Comparison of ENCODE assay signal across 8 mouse cellular contexts in the genomic region with DNA sequence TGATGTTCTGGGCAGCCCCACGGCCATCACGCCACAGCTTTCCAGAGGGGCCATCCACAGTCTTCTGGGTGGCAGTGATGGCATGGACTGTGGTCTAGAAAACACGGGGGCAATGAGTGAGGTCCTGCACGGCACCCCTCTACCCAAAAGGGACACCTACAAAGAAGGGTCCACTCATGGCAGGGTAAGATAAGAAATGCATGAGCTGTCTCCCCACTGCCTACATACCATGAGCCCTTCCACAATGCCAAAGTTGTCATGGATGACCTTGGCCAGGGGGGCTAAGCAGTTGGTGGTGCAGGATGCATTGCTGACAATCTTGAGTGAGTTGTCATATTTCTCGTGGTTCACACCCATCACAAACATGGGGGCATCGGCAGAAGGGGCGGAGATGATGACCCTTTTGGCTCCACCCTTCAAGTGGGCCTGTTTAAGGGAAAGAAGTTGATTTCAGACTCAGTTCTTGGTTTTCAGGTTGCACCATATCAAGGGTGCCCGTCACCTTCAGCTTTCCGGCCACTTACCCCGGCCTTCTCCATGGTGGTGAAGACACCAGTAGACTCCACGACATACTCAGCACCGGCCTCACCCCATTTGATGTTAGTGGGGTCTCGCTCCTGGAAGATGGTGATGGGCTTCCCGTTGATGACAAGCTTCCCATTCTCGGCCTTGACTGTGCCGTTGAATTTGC. TPM values are rescaled to one million over a fixed set of nuclear protein-coding genes. Genes with fewer than 3 reads are reported as not detected.
A peak's percentile ranks its signal among the peaks of the same experiment; 100 is the strongest.
DNase-seq lines count a peak whose midpoint lies in the region; ATAC-seq and TF ChIP-seq lines count a peak whose summit lies in the region.
"Not testable (repeated sequence)": the region's sequence is repeated elsewhere in the genome, so short reads cannot be mapped to it uniquely, and the experiment has no call there.

No protein-coding gene starts in this region.

- WGBS in heart, embryonic 11.5 days (ENCODE audit: insufficient replicate concordance), result 57% methylated on average over 11 of the region's 16 CpGs
- 78% methylated on average over 10 of the region's 16 CpGs for WGBS in hindbrain, postnatal 0 days
- WGBS in kidney, embryonic 16.5 days, result 75% methylated on average over 10 of the region's 16 CpGs
- 66% methylated on average over 9 of the region's 16 CpGs for WGBS in liver, embryonic 11.5 days
- 80% methylated on average over 13 of the region's 16 CpGs for WGBS in midbrain, embryonic 10.5 days
- WGBS in stomach, embryonic 15.5 days, result 69% methylated on average over 13 of the region's 16 CpGs

- not testable (repeated sequence) for TF ChIP-seq POLR2A in embryonic fibroblast, embryonic 13.5 days (IDR thresholded peaks at IDR 0.05; ENCODE audit: low read depth, low read length)

- peak overlapping the region; percentile 100 for H3K9ac ChIP-seq in heart, embryonic 11.5 days (ENCODE audit: low read depth, low read length)
- H3K9ac ChIP-seq in hindbrain, postnatal 0 days (replicated peaks; ENCODE audit: low read length); kidney, embryonic 16.5 days (replicated peaks; ENCODE audit: low read length); liver, embryonic 11.5 days (ENCODE audit: low read depth, low read length); stomach, embryonic 15.5 days: not testable (repeated sequence)

- peak overlapping the region; percentile 71 for H3K4me3 ChIP-seq in G1E (ENCODE audit: low read depth, low read length)
- H3K4me3 ChIP-seq in embryonic fibroblast, embryonic 13.5 days (ENCODE audit: insufficient read depth, low read length), result peak overlapping the region; percentile 16
- H3K4me3 ChIP-seq in heart, embryonic 11.5 days (ENCODE audit: low read depth, low read length), result peak overlapping the region; percentile 95
- H3K4me3 ChIP-seq in hindbrain, postnatal 0 days (ENCODE audit: low read length); kidney, embryonic 16.5 days (ENCODE audit: low read length); stomach, embryonic 15.5 days (replicated peaks): not testable (repeated sequence)
- peak overlapping the region; percentile 87 for H3K4me3 ChIP-seq in liver, embryonic 11.5 days (ENCODE audit: low read depth, low read length)
- H3K4me3 ChIP-seq in midbrain, embryonic 10.5 days, result peak overlapping the region; percentile 40

- peaks cover 53% of the 10 kb centered on the region for H3K4me1 ChIP-seq in G1E (ENCODE audit: insufficient read depth, low read depth, low read length)
- H3K4me1 ChIP-seq in embryonic fibroblast, embryonic 13.5 days (ENCODE audit: control insufficient read depth, insufficient read depth, low read length), result peaks cover 17% of the 10 kb centered on the region
- H3K4me1 ChIP-seq in heart, embryonic 11.5 days (ENCODE audit: control insufficient read depth, insufficient read depth, low read length), result peaks cover 27% of the 10 kb centered on the region
- peaks cover 23% of the 10 kb centered on the region; the same call in 1 of the 2 replicates for H3K4me1 ChIP-seq in hindbrain, postnatal 0 days (ENCODE audit: insufficient read depth, low read length)
- H3K4me1 ChIP-seq in kidney, embryonic 16.5 days (ENCODE audit: insufficient read depth, low read length), result peaks cover 48% of the 10 kb centered on the region
- H3K4me1 ChIP-seq in liver, embryonic 11.5 days (replicated peaks; ENCODE audit: control insufficient read depth, insufficient read depth, low read length), result peaks cover 42% of the 10 kb centered on the region
- H3K4me1 ChIP-seq in midbrain, embryonic 10.5 days, result peaks cover 69% of the 10 kb centered on the region
- peaks cover 42% of the 10 kb centered on the region for H3K4me1 ChIP-seq in stomach, embryonic 15.5 days

- H3K9me3 ChIP-seq in G1E (replicated peaks); heart, embryonic 11.5 days (replicated peaks; ENCODE audit: control insufficient read depth, low read length); hindbrain, postnatal 0 days (ENCODE audit: low read length); kidney, embryonic 16.5 days (ENCODE audit: low read length); liver, embryonic 11.5 days (ENCODE audit: control insufficient read depth, low read length); midbrain, embryonic 10.5 days (replicated peaks); stomach, embryonic 15.5 days: not testable (repeated sequence)

- DNase-seq in G1E (ENCODE audit: low spot score); hindbrain, postnatal 0 days (ENCODE audit: low spot score); liver, embryonic 11.5 days (ENCODE audit: low spot score); midbrain, embryonic 10.5 days (ENCODE audit: low spot score): not testable (repeated sequence)

- TF ChIP-seq CTCF in G1E (IDR thresholded peaks at IDR 0.05; ENCODE audit: low read depth, low read length); embryonic fibroblast, embryonic 13.5 days (IDR thresholded peaks at IDR 0.05; ENCODE audit: borderline replicate concordance, insufficient read depth, low read length); hindbrain, postnatal 0 days (IDR thresholded peaks at IDR 0.05; ENCODE audit: low read depth): not testable (repeated sequence)

- H3K36me3 ChIP-seq in G1E (replicated peaks), result peaks cover 80% of the 10 kb centered on the region
- H3K36me3 ChIP-seq in heart, embryonic 11.5 days (ENCODE audit: control insufficient read depth, insufficient read depth, low read length), result peaks cover 30% of the 10 kb centered on the region
- H3K36me3 ChIP-seq in hindbrain, postnatal 0 days (ENCODE audit: insufficient read depth, low read length), result peaks cover 18% of the 10 kb centered on the region; the same call in 1 of the 2 replicates
- peaks cover 44% of the 10 kb centered on the region for H3K36me3 ChIP-seq in kidney, embryonic 16.5 days (ENCODE audit: insufficient read depth, low read length)
- H3K36me3 ChIP-seq in liver, embryonic 11.5 days (ENCODE audit: control insufficient read depth, insufficient read depth, low read length), result peaks cover 32% of the 10 kb centered on the region
- peaks cover 81% of the 10 kb centered on the region for H3K36me3 ChIP-seq in midbrain, embryonic 10.5 days
- peaks cover 28% of the 10 kb centered on the region for H3K36me3 ChIP-seq in stomach, embryonic 15.5 days

- peak overlapping the region; percentile 94 for H3K4me2 ChIP-seq in heart, embryonic 11.5 days
- peak overlapping the region; percentile 77; the same call in 1 of the 2 replicates for H3K4me2 ChIP-seq in hindbrain, postnatal 0 days (ENCODE audit: low read depth, low read length)
- H3K4me2 ChIP-seq in kidney, embryonic 16.5 days (replicated peaks; ENCODE audit: low read depth, low read length), result peak overlapping the region; percentile 80; the same call in 1 of the 2 replicates
- H3K4me2 ChIP-seq in liver, embryonic 11.5 days, result peak overlapping the region; percentile 96
- H3K4me2 ChIP-seq in stomach, embryonic 15.5 days, result peak overlapping the region; percentile 79; the same call in 1 of the 2 replicates

- not testable (repeated sequence) for H3K27me3 ChIP-seq in G1E (ENCODE audit: insufficient read depth, low read length); heart, embryonic 11.5 days (ENCODE audit: control insufficient read depth, insufficient read depth, low read length); hindbrain, postnatal 0 days (ENCODE audit: insufficient read depth, low read length); kidney, embryonic 16.5 days (ENCODE audit: insufficient read depth, low read length); liver, embryonic 11.5 days (replicated peaks; ENCODE audit: control insufficient read depth, insufficient read depth, low read length); midbrain, embryonic 10.5 days (ENCODE audit: low read depth, poor library complexity, severe bottlenecking); stomach, embryonic 15.5 days (replicated peaks)

- ATAC-seq in G1E (ENCODE audit: extremely low read depth, insufficient number of reproducible peaks, low FRiP score, poor library complexity, severe bottlenecking); heart, embryonic 11.5 days (replicated peaks; ENCODE audit: insufficient number of reproducible peaks, low FRiP score, low TSS enrichment); hindbrain, postnatal 0 days; kidney, embryonic 16.5 days (ENCODE audit: low FRiP score, low TSS enrichment); liver, embryonic 11.5 days (replicated peaks; ENCODE audit: low FRiP score); stomach, embryonic 15.5 days (ENCODE audit: insufficient read depth, low FRiP score, low read depth): not testable (repeated sequence)

- H3K27ac ChIP-seq in embryonic fibroblast, embryonic 13.5 days (ENCODE audit: insufficient read depth, low read length); hindbrain, postnatal 0 days; kidney, embryonic 16.5 days (ENCODE audit: low read length); liver, embryonic 11.5 days (ENCODE audit: low read depth, low read length); midbrain, embryonic 10.5 days (replicated peaks); stomach, embryonic 15.5 days: not testable (repeated sequence)
- H3K27ac ChIP-seq in heart, embryonic 11.5 days (ENCODE audit: low read depth, low read length), result 0 out of 2 replicates have a peak overlapping the region, but pooled peaks have one; percentile 10

RNA-seq across cellular contexts. Expression of a gene that starts 3.5 kb away (rescaled TPM):
- total RNA-seq in G1E (2014; fragmentation: Nextera tagmentation) (10,890 and 12,360 TPM in 2 replicates), G1E (2017) (2,600 and 3,109 TPM in 2 replicates)
- 26,904 and 30,061 TPM in 2 replicates for polyA plus RNA-seq in G1E (2012)
- polyA plus RNA-seq in embryonic fibroblast, embryonic 13.5 days (2011; ENCODE audit: insufficient read length, low read depth, missing spikeins), result 571 and 859 TPM in 2 replicates
- 4,443 and 4,472 TPM in 2 replicates for polyA plus RNA-seq in heart, embryonic 11.5 days (2014; fragmentation: Nextera tagmentation; extraction: Ambion mirVana)
- 2,711 and 2,736 TPM in 2 replicates for total RNA-seq in hindbrain, postnatal 0 days (2014; rRNA removed)
- 1,874 and 1,919 TPM in 2 replicates for polyA plus RNA-seq in hindbrain, postnatal 0 days (2015; fragmentation: Nextera tagmentation; extraction: Ambion mirVana)
- 2,036 and 2,102 TPM in 2 replicates for polyA plus RNA-seq in kidney, embryonic 16.5 days (2015; fragmentation: Nextera tagmentation; extraction: Ambion mirVana)
- 2,450 and 2,526 TPM in 2 replicates for polyA plus RNA-seq in liver, embryonic 11.5 days (2014; fragmentation: Nextera tagmentation; extraction: Ambion mirVana)
- polyA plus RNA-seq in midbrain, embryonic 10.5 days (2016; fragmentation: Nextera tagmentation; extraction: Ambion mirVana), result 2,729 and 3,222 TPM in 2 replicates
- polyA plus RNA-seq in stomach, embryonic 15.5 days (2015; fragmentation: Nextera tagmentation; extraction: Ambion mirVana), result 1,509 and 1,865 TPM in 2 replicates

RNA-seq across cellular contexts. Expression of a gene that starts 17.7 kb away (rescaled TPM):
- total RNA-seq in G1E (2014; fragmentation: Nextera tagmentation) (20.4 and 25.1 TPM in 2 replicates), G1E (2017) (12.3 and 14.5 TPM in 2 replicates)
- 26.9 and 31.7 TPM in 2 replicates for polyA plus RNA-seq in G1E (2012)
- 10.4 and 12.0 TPM in 2 replicates for polyA plus RNA-seq in embryonic fibroblast, embryonic 13.5 days (2011; ENCODE audit: insufficient read length, low read depth, missing spikeins)
- 6.7 and 11.0 TPM in 2 replicates for polyA plus RNA-seq in heart, embryonic 11.5 days (2014; fragmentation: Nextera tagmentation; extraction: Ambion mirVana)
- total RNA-seq in hindbrain, postnatal 0 days (2014; rRNA removed), result 29.1 and 30.5 TPM in 2 replicates
- 20.3 and 20.6 TPM in 2 replicates for polyA plus RNA-seq in hindbrain, postnatal 0 days (2015; fragmentation: Nextera tagmentation; extraction: Ambion mirVana)
- 7.9 and 8.7 TPM in 2 replicates for polyA plus RNA-seq in kidney, embryonic 16.5 days (2015; fragmentation: Nextera tagmentation; extraction: Ambion mirVana)
- 7.7 and 9.9 TPM in 2 replicates for polyA plus RNA-seq in liver, embryonic 11.5 days (2014; fragmentation: Nextera tagmentation; extraction: Ambion mirVana)
- 12.7 and 15.1 TPM in 2 replicates for polyA plus RNA-seq in midbrain, embryonic 10.5 days (2016; fragmentation: Nextera tagmentation; extraction: Ambion mirVana)
- 8.2 and 9.0 TPM in 2 replicates for polyA plus RNA-seq in stomach, embryonic 15.5 days (2015; fragmentation: Nextera tagmentation; extraction: Ambion mirVana)

RNA-seq across cellular contexts. Expression of a gene that starts 28.7 kb away (rescaled TPM):
- total RNA-seq in G1E (2014; fragmentation: Nextera tagmentation), result 494 and 557 TPM in 2 replicates
- total RNA-seq in G1E (2017), result 211 and 243 TPM in 2 replicates
- 269 and 275 TPM in 2 replicates for polyA plus RNA-seq in G1E (2012)
- 75.8 and 137 TPM in 2 replicates for polyA plus RNA-seq in embryonic fibroblast, embryonic 13.5 days (2011; ENCODE audit: insufficient read length, low read depth, missing spikeins)
- polyA plus RNA-seq in heart, embryonic 11.5 days (2014; fragmentation: Nextera tagmentation; extraction: Ambion mirVana), result 82.3 and 84.0 TPM in 2 replicates
- total RNA-seq in hindbrain, postnatal 0 days (2014; rRNA removed), result 47.1 and 56.3 TPM in 2 replicates
- 30.3 and 34.1 TPM in 2 replicates for polyA plus RNA-seq in hindbrain, postnatal 0 days (2015; fragmentation: Nextera tagmentation; extraction: Ambion mirVana)
- 151 and 163 TPM in 2 replicates for polyA plus RNA-seq in kidney, embryonic 16.5 days (2015; fragmentation: Nextera tagmentation; extraction: Ambion mirVana)
- 150 and 158 TPM in 2 replicates for polyA plus RNA-seq in liver, embryonic 11.5 days (2014; fragmentation: Nextera tagmentation; extraction: Ambion mirVana)
- 236 and 246 TPM in 2 replicates for polyA plus RNA-seq in midbrain, embryonic 10.5 days (2016; fragmentation: Nextera tagmentation; extraction: Ambion mirVana)
- polyA plus RNA-seq in stomach, embryonic 15.5 days (2015; fragmentation: Nextera tagmentation; extraction: Ambion mirVana), result 107 and 108 TPM in 2 replicates

RNA-seq across cellular contexts. Expression of a gene that starts 28.8 kb away (rescaled TPM):
- total RNA-seq in G1E (2014; fragmentation: Nextera tagmentation) (51.3 and 59.6 TPM in 2 replicates), G1E (2017) (143 and 156 TPM in 2 replicates)
- polyA plus RNA-seq in G1E (2012), result 114 and 162 TPM in 2 replicates
- 76.2 and 76.9 TPM in 2 replicates for polyA plus RNA-seq in embryonic fibroblast, embryonic 13.5 days (2011; ENCODE audit: insufficient read length, low read depth, missing spikeins)
- polyA plus RNA-seq in heart, embryonic 11.5 days (2014; fragmentation: Nextera tagmentation; extraction: Ambion mirVana), result 226 and 234 TPM in 2 replicates
- total RNA-seq in hindbrain, postnatal 0 days (2014; rRNA removed), result 20.6 and 40.3 TPM in 2 replicates
- 159 and 163 TPM in 2 replicates for polyA plus RNA-seq in hindbrain, postnatal 0 days (2015; fragmentation: Nextera tagmentation; extraction: Ambion mirVana)
- 213 and 228 TPM in 2 replicates for polyA plus RNA-seq in kidney, embryonic 16.5 days (2015; fragmentation: Nextera tagmentation; extraction: Ambion mirVana)
- polyA plus RNA-seq in liver, embryonic 11.5 days (2014; fragmentation: Nextera tagmentation; extraction: Ambion mirVana), result 287 and 311 TPM in 2 replicates
- 211 and 231 TPM in 2 replicates for polyA plus RNA-seq in midbrain, embryonic 10.5 days (2016; fragmentation: Nextera tagmentation; extraction: Ambion mirVana)
- polyA plus RNA-seq in stomach, embryonic 15.5 days (2015; fragmentation: Nextera tagmentation; extraction: Ambion mirVana), result 231 and 236 TPM in 2 replicates

RNA-seq across cellular contexts. Expression of a gene that starts 31.1 kb away (rescaled TPM):
- total RNA-seq in G1E (2014; fragmentation: Nextera tagmentation) (56.9 and 61.0 TPM in 2 replicates), G1E (2017) (87.7 and 89.2 TPM in 2 replicates)
- 53.4 and 90.0 TPM in 2 replicates for polyA plus RNA-seq in G1E (2012)
- polyA plus RNA-seq in embryonic fibroblast, embryonic 13.5 days (2011; ENCODE audit: insufficient read length, low read depth, missing spikeins), result 35.9 and 41.6 TPM in 2 replicates
- 50.7 and 52.9 TPM in 2 replicates for polyA plus RNA-seq in heart, embryonic 11.5 days (2014; fragmentation: Nextera tagmentation; extraction: Ambion mirVana)
- total RNA-seq in hindbrain, postnatal 0 days (2014; rRNA removed), result 33.9 and 34.2 TPM in 2 replicates
- 37.3 and 38.8 TPM in 2 replicates for polyA plus RNA-seq in hindbrain, postnatal 0 days (2015; fragmentation: Nextera tagmentation; extraction: Ambion mirVana)
- 68.6 and 69.3 TPM in 2 replicates for polyA plus RNA-seq in kidney, embryonic 16.5 days (2015; fragmentation: Nextera tagmentation; extraction: Ambion mirVana)
- 114 and 125 TPM in 2 replicates for polyA plus RNA-seq in liver, embryonic 11.5 days (2014; fragmentation: Nextera tagmentation; extraction: Ambion mirVana)
- 72.6 and 86.4 TPM in 2 replicates for polyA plus RNA-seq in midbrain, embryonic 10.5 days (2016; fragmentation: Nextera tagmentation; extraction: Ambion mirVana)
- polyA plus RNA-seq in stomach, embryonic 15.5 days (2015; fragmentation: Nextera tagmentation; extraction: Ambion mirVana), result 55.6 and 60.1 TPM in 2 replicates
